Mouse (Mus musculus): Measurements from ENCODE around the gene Paip2b.
A peak's percentile ranks its signal among the peaks of the same experiment; 100 is the strongest.
"Not testable (repeated sequence)": the region's sequence is repeated elsewhere in the genome, so short reads cannot be mapped to it uniquely, and the experiment has no call there.

Gene Paip2b

GRCm38 (mm10) chr6:83831606-83832123 is at the start of gene Paip2b:
Gene Paip2b (minus strand): TSS chr6:83831741.
- peak; percentile 99 for DNase-seq

DNA sequence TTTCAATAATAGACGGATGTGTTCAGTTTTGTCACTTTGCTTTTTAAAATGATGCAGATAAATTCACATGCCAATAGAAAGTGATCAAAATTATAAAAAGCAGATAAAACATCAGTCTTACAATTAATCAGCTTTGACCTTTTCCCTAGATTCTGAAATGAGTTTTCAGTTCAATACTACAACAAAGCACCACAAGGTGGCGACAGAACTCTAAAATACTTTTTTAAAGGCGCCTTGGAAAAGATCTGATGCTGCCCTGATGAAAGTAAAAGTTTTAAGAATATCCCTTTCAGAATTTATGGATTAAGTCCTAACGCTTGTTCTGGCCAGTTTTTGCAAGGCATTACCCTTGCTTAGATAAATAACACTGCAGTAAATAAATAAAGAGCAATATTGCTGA is 48.3 kb upstream of the Paip2b start:
- DNase-seq: peak; percentile 73

GRCm38 (mm10) chr6:83867598-83868585 is 36.4 kb upstream of the Paip2b start:
- DNase-seq: peak; percentile 49

DNA sequence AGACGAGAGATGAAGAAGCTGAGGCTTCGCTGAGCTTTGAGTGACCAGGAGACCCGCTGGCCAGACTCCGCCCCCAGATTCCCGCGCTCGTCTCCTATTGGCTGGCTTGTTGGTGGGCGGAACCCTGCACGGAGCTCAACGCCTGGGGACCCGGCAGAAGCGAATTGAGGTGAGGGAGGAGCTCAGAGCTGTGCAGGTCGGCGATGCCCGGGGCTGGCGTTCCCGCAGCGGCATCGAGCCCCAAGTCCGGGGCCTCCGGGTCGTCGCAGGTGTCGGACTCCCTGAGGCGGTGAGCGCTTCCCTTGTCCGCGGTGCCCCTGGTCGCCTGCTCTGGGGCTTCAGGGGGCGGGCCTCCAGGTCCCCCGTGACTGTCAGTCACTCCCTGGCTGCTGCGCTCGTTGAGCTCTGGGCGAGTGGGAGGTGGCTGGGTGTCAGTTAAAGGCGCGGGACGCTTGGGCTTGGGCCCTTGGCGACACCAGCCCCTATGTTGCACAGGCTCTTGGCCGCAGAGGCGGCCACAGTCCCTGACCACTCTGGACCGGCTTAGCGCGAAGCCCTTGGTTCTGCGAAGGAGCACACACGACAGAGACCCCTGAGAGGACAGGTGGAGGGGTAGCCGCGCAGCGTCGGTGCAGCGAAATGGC is 35.5 kb upstream of the Paip2b start, which contains the start of gene Zfp638:
Gene Zfp638 (plus strand): TSS at position 156 of the 644 bp plus-strand sequence.
- DNase-seq: peak; percentile 95

GRCm38 (mm10) chr6:83866423-83866822 is 34.9 kb upstream of the Paip2b start:
- DNase-seq: no peak

DNA sequence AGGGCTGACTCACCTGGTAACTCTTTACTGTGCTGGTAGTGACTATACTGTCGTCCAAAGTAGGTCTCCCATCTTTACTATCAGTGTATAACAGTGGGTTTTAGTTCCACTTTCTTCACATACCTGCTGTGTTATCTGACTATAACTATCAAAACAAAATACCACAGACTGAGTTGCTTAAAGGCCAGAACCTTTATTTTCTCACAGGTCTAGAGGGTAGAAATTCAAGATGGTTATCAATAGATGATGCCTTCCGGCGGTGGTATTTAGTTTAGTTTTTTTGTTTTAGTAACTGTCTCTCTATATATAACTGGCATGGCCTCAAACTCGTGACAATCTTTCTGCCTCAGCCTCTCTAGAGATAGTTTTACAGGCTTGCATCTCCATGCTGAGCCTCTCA is 32.0 kb upstream of the Paip2b start:
- DNase-seq: no peak

- DNase-seq: no peak
Observed at GRCm38 (mm10) chr6:83860033-83860432, 28.5 kb upstream of the Paip2b start.

DNA sequence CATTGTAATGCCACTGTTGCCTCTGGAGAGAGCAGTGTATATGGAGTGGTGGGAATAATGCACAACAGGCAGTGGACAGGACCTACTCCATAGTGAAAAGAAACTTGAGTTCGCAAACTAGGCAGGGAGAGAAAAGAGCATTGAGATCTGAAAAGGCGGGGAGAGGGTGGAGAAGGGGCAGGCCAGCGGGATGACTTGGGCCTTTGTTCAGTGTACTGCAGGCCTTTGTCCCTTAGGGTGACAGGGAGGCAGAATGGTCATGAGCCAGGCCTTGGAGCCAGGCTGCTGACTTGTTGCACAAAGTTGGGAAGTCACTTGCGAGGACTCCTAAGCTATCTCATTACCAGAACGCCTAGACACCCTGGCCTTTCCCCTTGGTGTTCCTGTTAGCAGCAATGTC is 25.9 kb upstream of the Paip2b start:
- no peak for DNase-seq

- DNase-seq: no peak
Observed at GRCm38 (mm10) chr6:83849446-83849845, 17.9 kb upstream of the Paip2b start.

DNA sequence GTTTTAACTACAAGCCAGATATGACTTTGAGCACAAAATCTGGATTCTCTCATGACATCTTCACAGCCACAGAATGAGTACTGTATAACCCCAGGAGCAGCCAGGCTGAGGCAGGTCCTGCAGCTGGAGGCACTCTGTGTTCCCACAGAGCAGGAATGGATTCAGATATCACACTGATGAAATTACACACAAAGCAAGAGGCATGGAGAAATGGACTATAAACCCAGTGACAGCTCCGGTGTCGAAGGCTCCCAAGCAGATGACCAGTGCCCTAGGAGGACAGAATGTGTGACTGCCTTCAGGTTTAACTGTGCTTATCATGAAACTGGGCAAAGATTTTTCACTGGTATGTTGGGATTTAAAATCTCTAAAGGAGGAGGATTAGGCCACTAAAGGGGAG is 14.6 kb upstream of the Paip2b start:
- DNase-seq: no peak

- DNase-seq: no peak
Observed at GRCm38 (mm10) chr6:83844913-83845312, 13.4 kb upstream of the Paip2b start.

DNA sequence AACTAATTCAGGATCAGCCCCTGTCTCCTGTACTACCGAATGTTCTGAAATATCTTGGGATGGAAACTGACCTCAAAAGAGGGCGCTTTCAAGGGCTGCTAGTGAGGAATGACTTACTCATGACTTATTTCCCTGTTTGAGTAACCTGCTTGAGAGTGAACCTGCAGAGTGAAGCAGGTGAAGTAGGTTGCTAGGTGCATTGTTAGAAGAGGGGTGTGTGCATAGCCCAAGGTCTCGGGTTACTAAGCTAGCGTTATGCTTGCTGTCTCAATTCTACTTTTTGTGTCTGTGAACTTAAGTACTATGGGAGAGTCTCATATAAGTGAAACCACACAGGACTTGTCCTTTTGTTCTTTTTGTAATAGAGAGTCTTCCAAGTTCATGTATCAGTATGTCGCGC is 8.5 kb upstream of the Paip2b start:
- DNase-seq: no peak

- no peak for DNase-seq
Observed at GRCm38 (mm10) chr6:83838046-83838445, 6.5 kb upstream of the Paip2b start.

DNA sequence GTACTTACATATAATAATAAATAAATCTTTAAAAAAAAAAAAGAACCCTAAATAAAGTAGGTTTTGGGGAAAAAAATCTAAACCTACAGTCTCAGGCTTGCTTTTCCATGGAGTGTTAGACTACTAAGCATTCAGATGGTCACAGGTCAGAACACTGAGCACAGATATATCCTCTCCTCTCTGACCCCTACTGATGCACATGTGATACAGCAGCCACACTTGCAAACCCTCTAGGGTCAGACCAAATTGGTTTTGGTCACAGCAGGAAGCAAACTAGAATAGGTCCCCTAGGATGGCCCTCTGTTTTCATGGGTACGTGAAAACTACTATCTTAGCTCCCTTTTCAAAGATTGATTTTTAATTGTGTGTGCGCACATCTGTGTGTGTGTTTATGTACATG is 5.3 kb upstream of the Paip2b start:
- no peak for DNase-seq

DNA sequence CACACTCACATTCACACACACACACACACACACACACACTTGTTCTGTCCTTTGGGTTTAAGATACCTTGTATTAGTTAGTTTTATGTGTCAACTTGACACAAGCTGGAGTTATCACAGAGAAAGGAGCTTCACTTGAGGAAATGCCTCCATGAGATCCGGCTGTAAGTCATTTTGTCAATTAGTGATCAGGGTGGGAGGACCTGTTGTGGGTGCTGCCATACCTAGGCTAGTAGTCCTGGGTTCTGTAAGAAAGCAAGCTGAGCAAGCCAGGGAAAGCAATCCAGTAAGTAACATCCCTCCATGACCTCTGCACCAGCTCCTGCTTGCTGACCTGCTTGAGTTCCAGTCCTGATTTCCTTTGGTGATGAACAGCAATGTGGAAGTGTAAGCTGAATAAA is 852 bp upstream of the Paip2b start:
- not testable (repeated sequence) for DNase-seq

- no peak for DNase-seq
Observed at GRCm38 (mm10) chr6:83830941-83831605, 468 bp downstream of the Paip2b start.

DNA sequence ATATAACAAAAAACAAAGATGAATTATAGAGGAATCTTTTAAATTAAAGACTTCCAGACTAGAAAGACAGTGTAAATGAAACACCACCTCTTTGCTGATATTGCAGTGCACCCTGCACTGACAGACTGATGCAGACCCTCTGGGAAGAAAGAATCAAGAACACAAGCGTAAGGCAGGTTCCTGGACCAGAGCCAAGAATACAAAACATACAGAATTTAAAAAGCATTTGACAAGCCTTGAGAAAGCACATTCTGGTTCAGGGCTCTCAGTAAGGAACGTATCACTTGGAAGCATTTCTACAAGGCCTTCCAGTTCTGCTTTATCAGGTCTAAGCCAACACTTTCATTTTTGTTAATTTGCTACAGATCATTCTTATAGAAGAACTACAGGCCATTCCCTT is 9.7 kb downstream of the Paip2b start:
- DNase-seq: no peak

- no peak for DNase-seq
Observed at GRCm38 (mm10) chr6:83820727-83821515, 10.6 kb downstream of the Paip2b start.

- no peak for DNase-seq
Observed at GRCm38 (mm10) chr6:83818996-83819395, 12.5 kb downstream of the Paip2b start.

- DNase-seq: no peak
Observed at GRCm38 (mm10) chr6:83815801-83816200, 15.7 kb downstream of the Paip2b start.

GRCm38 (mm10) chr6:83802846-83803245 is 28.7 kb downstream of the Paip2b start:
- no peak for DNase-seq

- no peak for DNase-seq
Observed at GRCm38 (mm10) chr6:83802033-83802432, 29.5 kb downstream of the Paip2b start.
